Comparison of ENCODE assay signal across 16 mouse cellular contexts in genomic region chr8:12638446-12638845, GRCm38 (mm10).
DNase-seq lines count a peak whose midpoint lies in the region.
"Had no signal": no experiment of that assay in that cellular context is flagged by ENCODE, and none has a peak within 500 bp of the region (broad histone marks: within the 10 kb centered on the region; RNA-seq: fewer than 3 reads in every experiment).

No protein-coding gene starts in this region.

- peak; percentile 23 to 27 for DNase-seq in frontal cortex, postnatal 36 days (ENCODE audit: low spot score in 2 of 2)
- no peak for DNase-seq in frontal cortex, postnatal 14 days (ENCODE audit: low spot score in 2 of 2)
- peak; percentile 52 for DNase-seq in right cerebral cortex, adult 18-20 months
- DNase-seq in right cerebral cortex, postnatal 14 days, result no peak
- DNase-seq in brain, adult 2 months (ENCODE audit: low read depth, low spot score), result peak; percentile 54
- no peak for DNase-seq in layer of hippocampus, adult 11-12 months (ENCODE audit: low spot score)
- no peak for DNase-seq in cerebellum, postnatal 14 days
- DNase-seq: adrenal gland, adult 8-10 months; adrenal gland, postnatal 14 days; adrenal gland, postnatal 36 days; cerebellum, adult 11 months; cerebellum, adult 18-20 months; cerebellum, adult 8-10 months; cerebellum, adult 9-11 months; cerebellum, postnatal 25 days; forebrain, postnatal 0 days had no signal

Comparison
In these comparisons a context has a peak if more than half of its experiments do, and no peak if none do; other contexts are left out.
1. DNase-seq: peak in frontal cortex, postnatal 36 days (2 of 2), right cerebral cortex, adult 18-20 months (single experiment) and brain, adult 2 months (single experiment); none in frontal cortex, postnatal 14 days (0 of 2), right cerebral cortex, postnatal 14 days (single experiment), layer of hippocampus, adult 11-12 months (single experiment) and cerebellum, postnatal 14 days (0 of 2).